Mouse (Mus musculus): Measurements from ENCODE around the gene Mtus2. TPM values are rescaled to one million over a fixed set of nuclear protein-coding genes. Genes with fewer than 3 reads are reported as not detected.

Gene Mtus2
- polyA plus RNA-seq, 1 experiment, result 33.3 TPM

DNA sequence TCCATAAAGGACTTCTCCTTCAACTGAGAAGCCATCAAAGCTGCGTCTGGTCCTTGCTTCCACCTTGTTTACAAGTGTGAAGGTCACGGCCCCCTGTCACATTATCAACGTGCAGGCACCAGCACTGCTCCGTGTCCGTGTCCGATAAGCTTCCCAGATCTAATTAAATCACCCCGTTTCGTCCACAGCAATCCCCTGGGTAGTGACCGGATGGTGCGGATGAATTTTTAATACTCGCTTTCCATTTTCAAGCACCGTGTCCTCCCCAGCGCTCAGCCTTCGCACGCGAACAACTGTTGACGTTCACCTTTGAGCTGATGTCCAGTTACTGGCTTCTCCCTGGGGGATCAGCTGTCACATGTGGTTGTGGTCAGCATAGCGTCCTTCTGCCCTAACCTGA lies 276.6 kb downstream of the Mtus2 start:
- H3K4me3 ChIP-seq (replicated peaks; ENCODE audit: insufficient read depth, low read depth, low read length), result no peak overlapping the region
- no peaks in the 10 kb centered on the region for H3K4me1 ChIP-seq (ENCODE audit: control insufficient read depth, insufficient read depth, low read length)
- H3K27me3 ChIP-seq (ENCODE audit: control insufficient read depth, insufficient read depth, low read length), result no peaks in the 10 kb centered on the region
- WGBS, result 79% methylated on average over 18 of the region's 18 CpGs
- TF ChIP-seq POLR2A (IDR thresholded peaks at IDR 0.05; ENCODE audit: borderline replicate concordance, insufficient read depth, low read length) (no peak), CTCF (IDR thresholded peaks at IDR 0.05; ENCODE audit: borderline replicate concordance, insufficient read depth, low read depth, low read length) (no peak)
- H3K27ac ChIP-seq (ENCODE audit: insufficient read depth, low read length), result no peak overlapping the region
- no peak for DNase-seq

- WGBS, result 56% methylated on average over 9 of the region's 9 CpGs
- H3K27ac ChIP-seq (ENCODE audit: insufficient read depth, low read length), result no peak overlapping the region
- DNase-seq, result no peak
- TF ChIP-seq CTCF (IDR thresholded peaks at IDR 0.05; ENCODE audit: borderline replicate concordance, insufficient read depth, low read depth, low read length) (peak; percentile 47; the same call in 1 of the 2 replicates), POLR2A (IDR thresholded peaks at IDR 0.05; ENCODE audit: borderline replicate concordance, insufficient read depth, low read length) (no peak)
- H3K4me1 ChIP-seq (ENCODE audit: control insufficient read depth, insufficient read depth, low read length), result no peaks in the 10 kb centered on the region
- no peaks in the 10 kb centered on the region for H3K27me3 ChIP-seq (ENCODE audit: control insufficient read depth, insufficient read depth, low read length)
- H3K4me3 ChIP-seq (replicated peaks; ENCODE audit: insufficient read depth, low read depth, low read length), result no peak overlapping the region
Observed at GRCm38 (mm10) chr5:148236616-148237015, 279.5 kb downstream of the Mtus2 start.

GRCm38 (mm10) chr5:148239067-148239466 lies 281.9 kb downstream of the Mtus2 start:
- peak in 1 of 2 experiments; percentile 46 for DNase-seq
- H3K4me3 ChIP-seq (replicated peaks; ENCODE audit: insufficient read depth, low read depth, low read length), result no peak overlapping the region
- no peaks in the 10 kb centered on the region for H3K4me1 ChIP-seq (ENCODE audit: control insufficient read depth, insufficient read depth, low read length)
- no peaks in the 10 kb centered on the region for H3K27me3 ChIP-seq (ENCODE audit: control insufficient read depth, insufficient read depth, low read length)
- TF ChIP-seq CTCF (IDR thresholded peaks at IDR 0.05; ENCODE audit: borderline replicate concordance, insufficient read depth, low read depth, low read length), result peak; percentile 67
- TF ChIP-seq POLR2A (IDR thresholded peaks at IDR 0.05; ENCODE audit: borderline replicate concordance, insufficient read depth, low read length), result no peak
- H3K27ac ChIP-seq (ENCODE audit: insufficient read depth, low read length), result no peak overlapping the region

DNA sequence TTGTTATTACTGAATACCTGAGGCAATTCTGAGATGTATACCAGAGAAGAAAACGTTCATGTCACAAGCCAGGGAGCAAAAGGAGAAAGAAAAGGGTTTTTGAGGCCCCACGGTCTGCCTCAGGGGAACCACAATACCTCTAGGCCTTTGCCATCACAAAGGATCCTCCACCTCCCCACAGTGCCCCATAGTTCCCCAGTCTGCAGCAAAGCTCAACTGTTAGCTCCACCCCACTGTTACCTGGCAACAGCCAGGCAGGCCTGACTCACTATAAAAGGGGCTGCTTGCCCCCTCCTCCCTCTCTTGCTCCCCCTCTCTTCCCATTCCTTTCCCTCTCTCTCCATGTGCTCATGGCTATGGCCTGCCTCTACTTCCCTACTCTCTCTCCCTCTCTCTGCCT lies 282.6 kb downstream of the Mtus2 start:
- DNase-seq, result no peak
- WGBS, result 34% methylated on average over 2 of the region's 2 CpGs
- H3K27ac ChIP-seq (ENCODE audit: insufficient read depth, low read length), result no peak overlapping the region
- no peaks in the 10 kb centered on the region for H3K4me1 ChIP-seq (ENCODE audit: control insufficient read depth, insufficient read depth, low read length)
- no peak overlapping the region for H3K4me3 ChIP-seq (replicated peaks; ENCODE audit: insufficient read depth, low read depth, low read length)
- no peaks in the 10 kb centered on the region for H3K27me3 ChIP-seq (ENCODE audit: control insufficient read depth, insufficient read depth, low read length)
- TF ChIP-seq POLR2A (IDR thresholded peaks at IDR 0.05; ENCODE audit: borderline replicate concordance, insufficient read depth, low read length), result no peak
- TF ChIP-seq CTCF (IDR thresholded peaks at IDR 0.05; ENCODE audit: borderline replicate concordance, insufficient read depth, low read depth, low read length), result no peak

DNA sequence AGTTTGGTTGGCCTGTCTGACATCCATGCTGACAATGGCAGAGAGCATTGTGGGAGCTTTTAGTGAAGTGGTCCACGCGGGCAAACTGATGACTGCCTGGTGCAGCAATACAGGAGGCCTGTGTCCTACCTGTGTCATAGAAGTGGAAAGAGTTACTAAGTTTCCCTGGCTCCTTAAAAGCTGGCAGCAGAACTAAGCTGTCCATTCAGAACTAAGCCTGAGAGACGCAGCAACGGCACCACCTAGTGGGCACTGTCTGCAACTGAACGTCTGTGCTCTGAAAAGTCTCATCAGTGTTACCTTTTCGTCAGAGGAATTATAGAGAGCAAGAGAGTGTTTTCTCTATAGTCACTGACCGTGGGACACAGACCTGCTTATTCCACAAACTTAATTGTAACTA lies 284.8 kb downstream of the Mtus2 start:
- peak; percentile 98 for TF ChIP-seq CTCF (IDR thresholded peaks at IDR 0.05; ENCODE audit: borderline replicate concordance, insufficient read depth, low read depth, low read length)
- TF ChIP-seq POLR2A (IDR thresholded peaks at IDR 0.05; ENCODE audit: borderline replicate concordance, insufficient read depth, low read length), result no peak
- WGBS, result 2% methylated on average over 7 of the region's 7 CpGs

DNA sequence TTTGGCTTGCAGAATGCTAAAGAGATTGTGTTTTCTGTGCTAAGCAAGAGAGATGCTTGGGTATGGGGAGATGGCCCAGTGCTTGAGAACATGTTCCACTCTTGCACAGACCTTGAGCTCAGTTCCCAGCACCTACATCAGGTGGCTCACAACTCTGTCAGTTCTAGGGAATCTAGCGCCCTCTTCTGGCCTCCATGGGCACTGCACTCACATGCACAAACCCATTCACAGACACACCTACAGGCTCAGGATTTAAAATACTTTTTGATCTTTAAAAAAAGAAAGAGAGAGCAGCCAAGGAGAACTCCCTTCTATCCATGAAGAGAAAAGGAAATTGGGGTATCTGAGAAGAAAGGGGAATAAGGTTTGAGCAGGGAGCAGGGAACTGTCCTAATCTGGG lies 287.4 kb downstream of the Mtus2 start:
- Histone ChIP-seq H3K27ac (ENCODE audit: insufficient read depth, low read length) (no peak overlapping the region), H3K27me3 (ENCODE audit: control insufficient read depth, insufficient read depth, low read length) (no peaks in the 10 kb centered on the region), H3K4me3 (replicated peaks; ENCODE audit: insufficient read depth, low read depth, low read length) (no peak overlapping the region), H3K4me1 (ENCODE audit: control insufficient read depth, insufficient read depth, low read length) (no peaks in the 10 kb centered on the region)
- peak; percentile 35; the same call in 1 of the 2 replicates for TF ChIP-seq CTCF (IDR thresholded peaks at IDR 0.05; ENCODE audit: borderline replicate concordance, insufficient read depth, low read depth, low read length)
- no peak for TF ChIP-seq POLR2A (IDR thresholded peaks at IDR 0.05; ENCODE audit: borderline replicate concordance, insufficient read depth, low read length)
- no peak for DNase-seq
- WGBS, result 52% methylated on average over 1 of the region's 1 CpGs

More for the DNA sequence above, 284.8 kb downstream of the Mtus2 start:
- H3K4me1 ChIP-seq (ENCODE audit: control insufficient read depth, insufficient read depth, low read length), result no peaks in the 10 kb centered on the region
- H3K27ac ChIP-seq (ENCODE audit: insufficient read depth, low read length), result no peak overlapping the region
- H3K27me3 ChIP-seq (ENCODE audit: control insufficient read depth, insufficient read depth, low read length), result no peaks in the 10 kb centered on the region
- peak; percentile 69 to 78 for DNase-seq
- no peak overlapping the region for H3K4me3 ChIP-seq (replicated peaks; ENCODE audit: insufficient read depth, low read depth, low read length)

GRCm38 (mm10) chr5:148245386-148245785 lies 288.3 kb downstream of the Mtus2 start:
- DNase-seq, result no peak
- H3K4me3 ChIP-seq (replicated peaks; ENCODE audit: insufficient read depth, low read depth, low read length), result no peak overlapping the region
- no peaks in the 10 kb centered on the region for H3K27me3 ChIP-seq (ENCODE audit: control insufficient read depth, insufficient read depth, low read length)
- no peak overlapping the region for H3K27ac ChIP-seq (ENCODE audit: insufficient read depth, low read length)
- H3K4me1 ChIP-seq (ENCODE audit: control insufficient read depth, insufficient read depth, low read length), result no peaks in the 10 kb centered on the region
- no peak for TF ChIP-seq CTCF (IDR thresholded peaks at IDR 0.05; ENCODE audit: borderline replicate concordance, insufficient read depth, low read depth, low read length)
- TF ChIP-seq POLR2A (IDR thresholded peaks at IDR 0.05; ENCODE audit: borderline replicate concordance, insufficient read depth, low read length), result no peak
- WGBS, result 93% methylated on average over 2 of the region's 2 CpGs

- no peaks in the 10 kb centered on the region for H3K27me3 ChIP-seq (ENCODE audit: control insufficient read depth, insufficient read depth, low read length)
- DNase-seq, result peak in 1 of 2 experiments; percentile 16
- H3K4me1 ChIP-seq (ENCODE audit: control insufficient read depth, insufficient read depth, low read length), result no peaks in the 10 kb centered on the region
- no peak overlapping the region for H3K4me3 ChIP-seq (replicated peaks; ENCODE audit: insufficient read depth, low read depth, low read length)
- 57% methylated on average over 2 of the region's 2 CpGs for WGBS
- TF ChIP-seq POLR2A (IDR thresholded peaks at IDR 0.05; ENCODE audit: borderline replicate concordance, insufficient read depth, low read length) (no peak), CTCF (IDR thresholded peaks at IDR 0.05; ENCODE audit: borderline replicate concordance, insufficient read depth, low read depth, low read length) (no peak)
- no peak overlapping the region for H3K27ac ChIP-seq (ENCODE audit: insufficient read depth, low read length)
Observed at GRCm38 (mm10) chr5:148248236-148248635, 291.1 kb downstream of the Mtus2 start.
